Mouse (Mus musculus): Measurements from ENCODE around the gene Cntn4. TPM values are rescaled to one million over a fixed set of nuclear protein-coding genes. Genes with fewer than 3 reads are reported as not detected.

Gene Cntn4
- polyA plus RNA-seq, 1 experiment, result 13.2 TPM

DNA sequence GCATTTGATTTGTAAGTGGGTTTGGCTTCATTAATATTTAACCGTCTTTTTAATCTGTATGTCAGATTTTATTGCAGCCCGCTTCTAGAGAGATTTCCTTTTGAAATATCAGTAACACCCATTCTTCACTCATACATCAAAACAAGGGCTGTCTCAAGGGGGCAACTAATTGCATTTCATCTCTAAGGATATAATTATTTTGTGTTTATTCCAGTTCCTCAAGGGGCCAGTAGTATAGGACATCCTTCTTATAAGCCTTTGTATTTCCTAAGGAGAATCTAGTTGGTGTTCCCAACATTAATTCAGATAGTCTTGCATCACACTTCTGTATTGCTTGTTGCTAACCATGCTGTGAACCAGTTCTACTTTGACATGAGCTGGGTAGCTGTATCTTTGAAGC lies 599.7 kb downstream of the Cntn4 start:
- no peak for DNase-seq
- Histone ChIP-seq H3K4me1 (ENCODE audit: control insufficient read depth, insufficient read depth, low read length) (no peaks in the 10 kb centered on the region), H3K27me3 (ENCODE audit: control insufficient read depth, insufficient read depth, low read length) (no peaks in the 10 kb centered on the region), H3K27ac (ENCODE audit: insufficient read depth, low read length) (no peak overlapping the region), H3K4me3 (replicated peaks; ENCODE audit: insufficient read depth, low read depth, low read length) (no peak overlapping the region)
- WGBS, result over 99% methylated on average over 2 of the region's 2 CpGs
- no peak for TF ChIP-seq CTCF (IDR thresholded peaks at IDR 0.05; ENCODE audit: borderline replicate concordance, insufficient read depth, low read depth, low read length)
- TF ChIP-seq POLR2A (IDR thresholded peaks at IDR 0.05; ENCODE audit: borderline replicate concordance, insufficient read depth, low read length), result no peak

DNA sequence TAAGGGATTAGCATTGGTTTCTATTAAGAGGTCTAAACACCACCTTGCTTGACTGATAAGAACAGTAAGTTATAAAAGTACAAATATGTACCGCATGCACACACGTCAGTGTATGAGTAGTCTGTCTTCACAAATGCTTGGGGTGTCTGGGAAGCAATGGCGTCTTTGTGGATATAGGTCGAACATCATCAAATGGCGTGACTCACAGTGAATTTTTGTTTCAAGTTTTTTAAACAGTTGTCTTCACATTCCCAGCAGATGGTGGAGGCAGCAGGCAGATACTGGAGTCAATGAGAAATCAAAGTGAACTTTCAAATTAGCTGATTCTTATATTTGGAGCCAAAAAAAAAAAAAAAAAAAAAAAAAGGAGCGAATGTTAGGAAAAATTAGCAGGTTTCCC lies 604.2 kb downstream of the Cntn4 start:
- 79% methylated on average over 6 of the region's 6 CpGs for WGBS
- no peak for DNase-seq
- TF ChIP-seq POLR2A (IDR thresholded peaks at IDR 0.05; ENCODE audit: borderline replicate concordance, insufficient read depth, low read length), result no peak
- Histone ChIP-seq H3K4me3 (replicated peaks; ENCODE audit: insufficient read depth, low read depth, low read length) (no peak overlapping the region), H3K4me1 (ENCODE audit: control insufficient read depth, insufficient read depth, low read length) (no peaks in the 10 kb centered on the region), H3K27me3 (ENCODE audit: control insufficient read depth, insufficient read depth, low read length) (no peaks in the 10 kb centered on the region), H3K27ac (ENCODE audit: insufficient read depth, low read length) (no peak overlapping the region)

DNA sequence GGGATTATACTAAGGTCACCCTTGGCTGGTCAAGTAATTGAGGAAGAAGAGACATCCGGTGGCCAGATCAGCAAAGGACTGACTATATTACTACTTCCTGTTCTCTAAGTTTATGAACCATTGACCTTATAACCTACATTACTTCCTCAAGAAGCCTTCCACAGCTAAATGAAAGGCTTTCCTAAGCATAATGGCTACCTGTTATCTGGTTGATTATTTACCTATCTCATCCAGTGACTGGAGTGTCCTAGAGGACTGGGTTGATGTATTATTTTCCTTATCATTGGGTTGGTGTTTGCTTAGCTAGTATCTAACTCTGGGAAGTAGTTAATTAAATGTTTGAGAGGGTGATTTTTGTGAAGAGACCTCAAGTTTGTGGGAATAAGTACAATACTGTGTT lies 606.4 kb downstream of the Cntn4 start:
- WGBS, result 80% methylated on average over 1 of the region's 1 CpGs
- TF ChIP-seq CTCF (IDR thresholded peaks at IDR 0.05; ENCODE audit: borderline replicate concordance, insufficient read depth, low read depth, low read length) (no peak), POLR2A (IDR thresholded peaks at IDR 0.05; ENCODE audit: borderline replicate concordance, insufficient read depth, low read length) (no peak)
- DNase-seq, result no peak
- Histone ChIP-seq H3K27me3 (ENCODE audit: control insufficient read depth, insufficient read depth, low read length) (no peaks in the 10 kb centered on the region), H3K27ac (ENCODE audit: insufficient read depth, low read length) (no peak overlapping the region), H3K4me3 (replicated peaks; ENCODE audit: insufficient read depth, low read depth, low read length) (no peak overlapping the region), H3K4me1 (ENCODE audit: control insufficient read depth, insufficient read depth, low read length) (no peaks in the 10 kb centered on the region)

- Histone ChIP-seq H3K27ac (ENCODE audit: insufficient read depth, low read length) (no peak overlapping the region), H3K4me3 (replicated peaks; ENCODE audit: insufficient read depth, low read depth, low read length) (no peak overlapping the region), H3K27me3 (ENCODE audit: control insufficient read depth, insufficient read depth, low read length) (no peaks in the 10 kb centered on the region), H3K4me1 (ENCODE audit: control insufficient read depth, insufficient read depth, low read length) (peaks cover 3% of the 10 kb centered on the region; the same call in 1 of the 2 replicates)
- 66% methylated on average over 1 of the region's 1 CpGs for WGBS
- TF ChIP-seq CTCF (IDR thresholded peaks at IDR 0.05; ENCODE audit: borderline replicate concordance, insufficient read depth, low read depth, low read length), result no peak
- no peak for TF ChIP-seq POLR2A (IDR thresholded peaks at IDR 0.05; ENCODE audit: borderline replicate concordance, insufficient read depth, low read length)
- DNase-seq, result peak in 1 of 2 experiments; percentile 56
These were observed 622.0 kb downstream of the Cntn4 start for GRCm38 (mm10) chr6:106299451-106299850.

GRCm38 (mm10) chr6:106300179-106300578 lies 622.7 kb downstream of the Cntn4 start:
- WGBS, result 11% methylated on average over 3 of the region's 3 CpGs
- Histone ChIP-seq H3K27ac (ENCODE audit: insufficient read depth, low read length) (no peak overlapping the region), H3K4me3 (replicated peaks; ENCODE audit: insufficient read depth, low read depth, low read length) (no peak overlapping the region), H3K4me1 (ENCODE audit: control insufficient read depth, insufficient read depth, low read length) (peaks cover 3% of the 10 kb centered on the region; the same call in 1 of the 2 replicates), H3K27me3 (ENCODE audit: control insufficient read depth, insufficient read depth, low read length) (no peaks in the 10 kb centered on the region)
- DNase-seq, result peak; percentile 68 to 88
- TF ChIP-seq POLR2A (IDR thresholded peaks at IDR 0.05; ENCODE audit: borderline replicate concordance, insufficient read depth, low read length), result no peak

- DNase-seq, result no peak
- Histone ChIP-seq H3K4me3 (replicated peaks; ENCODE audit: insufficient read depth, low read depth, low read length) (no peak overlapping the region), H3K27ac (ENCODE audit: insufficient read depth, low read length) (no peak overlapping the region), H3K4me1 (ENCODE audit: control insufficient read depth, insufficient read depth, low read length) (peaks cover 3% of the 10 kb centered on the region; the same call in 1 of the 2 replicates), H3K27me3 (ENCODE audit: control insufficient read depth, insufficient read depth, low read length) (no peaks in the 10 kb centered on the region)
- TF ChIP-seq POLR2A (IDR thresholded peaks at IDR 0.05; ENCODE audit: borderline replicate concordance, insufficient read depth, low read length), result no peak
- TF ChIP-seq CTCF (IDR thresholded peaks at IDR 0.05; ENCODE audit: borderline replicate concordance, insufficient read depth, low read depth, low read length), result no peak
- 90% methylated on average over 4 of the region's 4 CpGs for WGBS
These were observed 625.0 kb downstream of the Cntn4 start for GRCm38 (mm10) chr6:106302435-106302834.

- WGBS, result 89% methylated on average over 1 of the region's 1 CpGs
- Histone ChIP-seq H3K27ac (ENCODE audit: insufficient read depth, low read length) (no peak overlapping the region), H3K4me3 (replicated peaks; ENCODE audit: insufficient read depth, low read depth, low read length) (no peak overlapping the region), H3K27me3 (ENCODE audit: control insufficient read depth, insufficient read depth, low read length) (no peaks in the 10 kb centered on the region), H3K4me1 (ENCODE audit: control insufficient read depth, insufficient read depth, low read length) (no peaks in the 10 kb centered on the region)
- no peak for DNase-seq
- TF ChIP-seq CTCF (IDR thresholded peaks at IDR 0.05; ENCODE audit: borderline replicate concordance, insufficient read depth, low read depth, low read length), result no peak
- no peak for TF ChIP-seq POLR2A (IDR thresholded peaks at IDR 0.05; ENCODE audit: borderline replicate concordance, insufficient read depth, low read length)
These were observed 651.5 kb downstream of the Cntn4 start for GRCm38 (mm10) chr6:106328987-106329386.

GRCm38 (mm10) chr6:106329636-106330035 lies 652.2 kb downstream of the Cntn4 start:
- DNase-seq, result no peak

More at GRCm38 (mm10) chr6:106329636-106330035, 652.2 kb downstream of the Cntn4 start:
- no peak for TF ChIP-seq CTCF (IDR thresholded peaks at IDR 0.05; ENCODE audit: borderline replicate concordance, insufficient read depth, low read depth, low read length)
- TF ChIP-seq POLR2A (IDR thresholded peaks at IDR 0.05; ENCODE audit: borderline replicate concordance, insufficient read depth, low read length), result no peak
- Histone ChIP-seq H3K4me1 (ENCODE audit: control insufficient read depth, insufficient read depth, low read length) (no peaks in the 10 kb centered on the region), H3K4me3 (replicated peaks; ENCODE audit: insufficient read depth, low read depth, low read length) (no peak overlapping the region), H3K27ac (ENCODE audit: insufficient read depth, low read length) (no peak overlapping the region), H3K27me3 (ENCODE audit: control insufficient read depth, insufficient read depth, low read length) (no peaks in the 10 kb centered on the region)
- 69% methylated on average over 1 of the region's 1 CpGs for WGBS

Measured in cerebellum, adult 2 months (tissue).